Mouse (Mus musculus): ENCODE data around the gene Olfr183.
"Not testable (repeated sequence)": the region's sequence is repeated elsewhere in the genome, so short reads cannot be mapped to it uniquely, and the experiment has no call there.

The Olfr183 gene

GRCm38 (mm10) chr16:58995057-58995456, at the start of gene Olfr183:
Gene Olfr183, plus strand, starts transcription at chr16:58995357.
- no peak for DNase-seq (ENCODE audit: low spot score in 2 of 2)

- no peak for DNase-seq (ENCODE audit: low spot score in 2 of 2)
These were observed 12.0 kb downstream of the Olfr183 start for GRCm38 (mm10) chr16:59007146-59007545.

- DNase-seq (ENCODE audit: low spot score in 2 of 2), result no peak
These were observed 18.3 kb downstream of the Olfr183 start for GRCm38 (mm10) chr16:59013357-59014018.

GRCm38 (mm10) chr16:59030191-59030590, 35.0 kb downstream of the Olfr183 start, which contains the start of gene Olfr186:
Gene Olfr186, minus strand, starts transcription at chr16:59030291.
- DNase-seq (ENCODE audit: low spot score in 2 of 2), result no peak

GRCm38 (mm10) chr16:59039710-59040109, 44.6 kb downstream of the Olfr183 start, which contains the start of gene Olfr187:
Gene Olfr187, minus strand, starts transcription at chr16:59039767.
- no peak for DNase-seq (ENCODE audit: low spot score in 2 of 2)

- no peak for DNase-seq (ENCODE audit: low spot score in 2 of 2)
These were observed 50.7 kb downstream of the Olfr183 start for GRCm38 (mm10) chr16:59045835-59046234.

- no peak for DNase-seq (ENCODE audit: low spot score in 2 of 2)
These were observed 52.4 kb downstream of the Olfr183 start for GRCm38 (mm10) chr16:59047579-59047978.

- no peak for DNase-seq (ENCODE audit: low spot score in 2 of 2)
These were observed 53.7 kb downstream of the Olfr183 start for GRCm38 (mm10) chr16:59048860-59049259.

- DNase-seq (ENCODE audit: low spot score in 2 of 2), result not testable (repeated sequence)
These were observed 54.1 kb downstream of the Olfr183 start for GRCm38 (mm10) chr16:59049286-59049685.

Measured in right cerebral cortex, postnatal 10 days (tissue).